Mouse (Mus musculus) MEL (cell line): ENCODE measurements around the gene Mpig6b. TPM values are rescaled to one million over a fixed set of nuclear protein-coding genes. Genes with fewer than 3 reads are reported as not detected.
A peak's percentile ranks its signal among the peaks of the same experiment; 100 is the strongest.

Source experiments
- DNase-seq: peaks from one replicate; pipeline ENCODE4 v3.0.0; 2011; ENCODE audit warnings: low read depth, low spot score
- H3K27ac ChIP-seq: 2 replicates; pipeline ENCODE4 v1.5.1; 2012; ENCODE audit warnings: low read depth, mild to moderate bottlenecking, control low read depth, low read length, moderate library complexity; ENCODE audit not compliant: control insufficient read depth
- H3K27me3 ChIP-seq, 2 experiments: fragments of 150-350 bp in 1 of 2; sonication (generic) in 1 of 2; 2 replicates each; pipeline ENCODE4 v1.6.1; 2012; ENCODE audit warnings: low read length in 2 of 2, mild to moderate bottlenecking in 2 of 2, improper control_type of control experiment in 1 of 2, moderate library complexity in 1 of 2; ENCODE audit not compliant: insufficient read depth in 2 of 2, control insufficient read depth in 1 of 2
- H3K36me3 ChIP-seq, 2 experiments: 2 replicates each; pipeline ENCODE4 v1.6.1; 2012 to 2014; ENCODE audit warnings: low read length in 2 of 2, improper control_type of control experiment in 1 of 2, inconsistent platforms in 1 of 2, mild to moderate bottlenecking in 1 of 2; ENCODE audit not compliant: insufficient read depth in 2 of 2, control insufficient read depth in 1 of 2
- H3K4me1 ChIP-seq, 2 experiments: fragments of 150-350 bp in 1 of 2; sonication (generic) in 1 of 2; 2 replicates each; pipeline ENCODE4 v1.6.1; 2012; ENCODE audit warnings: low read length in 2 of 2, improper control_type of control experiment in 1 of 2, mild to moderate bottlenecking in 1 of 2; ENCODE audit not compliant: insufficient read depth in 2 of 2, control insufficient read depth in 1 of 2
- H3K4me3 ChIP-seq, 2 experiments: fragments of 150-350 bp in 1 of 2; sonication (generic) in 1 of 2; 2 replicates each; pipeline ENCODE4 v1.5.1; 2012; ENCODE audit warnings: low read depth in 2 of 2, low read length in 2 of 2, mild to moderate bottlenecking in 2 of 2, moderate library complexity in 2 of 2, control low read depth in 1 of 2, improper control_type of control experiment in 1 of 2; ENCODE audit not compliant: control insufficient read depth in 1 of 2, insufficient read depth in 1 of 2
- H3K79me2 ChIP-seq: 2 replicates; pipeline ENCODE4 v1.6.1; 2012; ENCODE audit warnings: mild to moderate bottlenecking, low read length, moderate library complexity; ENCODE audit not compliant: control insufficient read depth, poor library complexity, insufficient read depth
- H3K9ac ChIP-seq: 2 replicates; pipeline ENCODE4 v1.6.1; 2012; ENCODE audit warnings: low read depth, mild to moderate bottlenecking, control low read depth, low read length, moderate library complexity; ENCODE audit not compliant: control insufficient read depth, poor library complexity, severe bottlenecking
- H3K9me3 ChIP-seq: fragments of 150-350 bp; sonication (generic); replicated peaks from 2 replicates; pipeline ENCODE4 v1.6.1; 2012; ENCODE audit warnings: mild to moderate bottlenecking, low read length, improper control_type of control experiment, moderate library complexity; ENCODE audit not compliant: insufficient read depth
- BHLHE40 ChIP-seq: IDR thresholded peaks from 2 replicates; pipeline ENCODE4 v1.6.1; 2012; ENCODE audit warnings: low read depth, mild to moderate bottlenecking, inconsistent platforms, low read length, improper control_type of control experiment, borderline replicate concordance
- CHD1 ChIP-seq: IDR thresholded peaks from 2 replicates; pipeline ENCODE4 v1.6.1; 2012; ENCODE audit warnings: low read depth, mild to moderate bottlenecking, inconsistent platforms, low read length, improper control_type of control experiment
- CHD2 ChIP-seq: IDR thresholded peaks from 2 replicates; pipeline ENCODE4 v1.6.1; 2011; ENCODE audit warnings: low read length, improper control_type of control experiment
- E2F4 ChIP-seq: IDR thresholded peaks from 2 replicates; pipeline ENCODE4 v1.6.1; 2011; ENCODE audit warnings: low read depth, low read length, improper control_type of control experiment, borderline replicate concordance
- ELF1 ChIP-seq: IDR thresholded peaks from 2 replicates; pipeline ENCODE4 v1.6.1; 2014; ENCODE audit warnings: low read depth, mild to moderate bottlenecking, inconsistent platforms, low read length, improper control_type of control experiment, moderate library complexity
- ETS1 ChIP-seq: IDR thresholded peaks from 2 replicates; pipeline ENCODE4 v1.6.1; 2012; ENCODE audit warnings: low read depth, mild to moderate bottlenecking, inconsistent platforms, low read length, improper control_type of control experiment, moderate library complexity
- GABPA ChIP-seq: IDR thresholded peaks from 2 replicates; pipeline ENCODE4 v1.6.1; 2012; ENCODE audit warnings: low read depth, mild to moderate bottlenecking, inconsistent platforms, low read length, improper control_type of control experiment, moderate library complexity
- GATA1 ChIP-seq: IDR thresholded peaks from 2 replicates; pipeline ENCODE4 v1.6.1; 2011; ENCODE audit warnings: low read depth, low read length, improper control_type of control experiment
- HCFC1 ChIP-seq: IDR thresholded peaks from 2 replicates; pipeline ENCODE4 v1.6.1; 2012; ENCODE audit warnings: low read depth, mild to moderate bottlenecking, inconsistent platforms, low read length, improper control_type of control experiment, moderate library complexity
- JUND ChIP-seq: IDR thresholded peaks from 2 replicates; pipeline ENCODE4 v1.6.1; 2011; ENCODE audit warnings: low read depth, mild to moderate bottlenecking, improper control_type of control experiment, low read length
- KAT2A ChIP-seq: conservative IDR thresholded peaks from 2 replicates; pipeline ENCODE4 v1.6.1; 2012; ENCODE audit warnings: low read depth, low read length, improper control_type of control experiment, inconsistent platforms
- MAFK ChIP-seq: IDR thresholded peaks from 2 replicates; pipeline ENCODE4 v1.6.1; 2011; ENCODE audit warnings: low read depth, mild to moderate bottlenecking, low read length, improper control_type of control experiment, borderline replicate concordance
- MAX ChIP-seq: IDR thresholded peaks from 2 replicates; pipeline ENCODE4 v1.6.1; 2011; ENCODE audit warnings: low read length, improper control_type of control experiment
- MAZ ChIP-seq: IDR thresholded peaks from 2 replicates; pipeline ENCODE4 v1.6.1; 2012; ENCODE audit warnings: low read depth, mild to moderate bottlenecking, inconsistent platforms, low read length, improper control_type of control experiment
- MEF2A ChIP-seq: IDR thresholded peaks from 2 replicates; pipeline ENCODE4 v1.6.1; 2014; ENCODE audit warnings: low read depth, mild to moderate bottlenecking, inconsistent platforms, low read length, improper control_type of control experiment; ENCODE audit not compliant: poor library complexity, insufficient replicate concordance, severe bottlenecking; ENCODE audit errors: extremely low read depth
- MYB ChIP-seq: IDR thresholded peaks from 2 replicates; pipeline ENCODE4 v1.6.1; 2011; ENCODE audit warnings: mild to moderate bottlenecking, low read depth, low read length, improper control_type of control experiment
- MYC ChIP-seq: IDR thresholded peaks from 2 replicates; pipeline ENCODE4 v1.6.1; 2011; ENCODE audit warnings: low read depth, mild to moderate bottlenecking, low read length, improper control_type of control experiment, moderate library complexity
- NELFE ChIP-seq: IDR thresholded peaks from 2 replicates; pipeline ENCODE4 v1.6.1; 2011; ENCODE audit warnings: low read depth, low read length, improper control_type of control experiment
- NRF1 ChIP-seq: IDR thresholded peaks from 2 replicates; pipeline ENCODE4 v1.6.1; 2014; ENCODE audit warnings: low read depth, mild to moderate bottlenecking, inconsistent platforms, low read length, improper control_type of control experiment, moderate library complexity; ENCODE audit not compliant: poor library complexity, insufficient read depth, severe bottlenecking
- POLR2A ChIP-seq, 2 experiments: IDR thresholded peaks; 2 replicates each; pipeline ENCODE4 v1.6.1; 2011 to 2012; ENCODE audit warnings: low read length in 2 of 2, mild to moderate bottlenecking in 2 of 2, control low read depth in 1 of 2, improper control_type of control experiment in 1 of 2, low read depth in 1 of 2, moderate library complexity in 1 of 2; ENCODE audit not compliant: control insufficient read depth in 1 of 2, insufficient read depth in 1 of 2, poor library complexity in 1 of 2
- POLR2AphosphoS2 ChIP-seq: IDR thresholded peaks from 2 replicates; pipeline ENCODE4 v1.6.1; 2011; ENCODE audit warnings: low read length, improper control_type of control experiment
- POLR2AphosphoS5 ChIP-seq: IDR thresholded peaks from 2 replicates; pipeline ENCODE4 v1.6.1; 2012; ENCODE audit warnings: low read depth, borderline replicate concordance, mild to moderate bottlenecking, inconsistent platforms, low read length, moderate library complexity, mixed read lengths
- RAD21 ChIP-seq: IDR thresholded peaks from 2 replicates; pipeline ENCODE4 v1.6.1; 2011; ENCODE audit warnings: mild to moderate bottlenecking, low read depth, low read length, improper control_type of control experiment
- RCOR1 ChIP-seq: IDR thresholded peaks from 2 replicates; pipeline ENCODE4 v1.6.1; 2012; ENCODE audit warnings: low read depth, mild to moderate bottlenecking, inconsistent platforms, low read length, improper control_type of control experiment
- SIN3A ChIP-seq: IDR thresholded peaks from 2 replicates; pipeline ENCODE4 v1.6.1; 2012; ENCODE audit warnings: low read length, improper control_type of control experiment, inconsistent platforms
- SMC3 ChIP-seq: IDR thresholded peaks from 2 replicates; pipeline ENCODE4 v1.6.1; 2011; ENCODE audit warnings: low read depth, low read length, improper control_type of control experiment
- TBP ChIP-seq: IDR thresholded peaks from 2 replicates; pipeline ENCODE4 v1.8.0; 2011; ENCODE audit warnings: low read depth, low read length, improper control_type of control experiment
- TCF12 ChIP-seq: IDR thresholded peaks from 2 replicates; pipeline ENCODE4 v1.6.1; 2014; ENCODE audit warnings: low read depth, mild to moderate bottlenecking, inconsistent platforms, low read length, improper control_type of control experiment, moderate library complexity
- UBTF ChIP-seq: IDR thresholded peaks from 2 replicates; pipeline ENCODE4 v1.6.1; 2012; ENCODE audit warnings: low read depth, mild to moderate bottlenecking, inconsistent platforms, low read length, improper control_type of control experiment, moderate library complexity, borderline replicate concordance; ENCODE audit not compliant: insufficient read depth
- USF1 ChIP-seq: IDR thresholded peaks from 2 replicates; pipeline ENCODE4 v1.6.1; 2014; ENCODE audit warnings: low read depth, mild to moderate bottlenecking, inconsistent platforms, low read length, improper control_type of control experiment, moderate library complexity
- USF2 ChIP-seq, 2 experiments: IDR thresholded peaks; 2 replicates each; pipeline ENCODE4 v1.6.1; 2011 to 2012; ENCODE audit warnings: improper control_type of control experiment in 2 of 2, low read length in 2 of 2, borderline replicate concordance in 1 of 2, inconsistent platforms in 1 of 2, low read depth in 1 of 2, mild to moderate bottlenecking in 1 of 2; ENCODE audit not compliant: insufficient read depth in 1 of 2
- ZC3H11A ChIP-seq: IDR thresholded peaks from 2 replicates; pipeline ENCODE4 v1.6.1; 2012; ENCODE audit warnings: low read depth, mild to moderate bottlenecking, inconsistent platforms, low read length, improper control_type of control experiment
- ZKSCAN1 ChIP-seq: IDR thresholded peaks from 2 replicates; pipeline ENCODE4 v1.6.1; 2012; ENCODE audit warnings: low read depth, mild to moderate bottlenecking, inconsistent platforms, low read length, improper control_type of control experiment, moderate library complexity
- ZMIZ1 ChIP-seq: IDR thresholded peaks from 2 replicates; pipeline ENCODE4 v1.6.1; 2012; ENCODE audit warnings: low read depth, mild to moderate bottlenecking, inconsistent platforms, low read length, improper control_type of control experiment, moderate library complexity
- ZNF384 ChIP-seq: IDR thresholded peaks from 2 replicates; pipeline ENCODE4 v1.6.1; 2012; ENCODE audit warnings: low read depth, mild to moderate bottlenecking, inconsistent platforms, low read length, improper control_type of control experiment
- polyA plus RNA-seq, 2 experiments: library from polyadenylated mRNA; stranded (reverse) in 1 of 2; unstranded in 1 of 2; fragments of >175 nt in 1 of 2; fragments of >200 nt in 1 of 2; gene quantifications; 2 replicates each; pipeline versions ENCODE4 v1.2.1 to v1.2.4; 2012; ENCODE audit warnings: low replicate concordance in 2 of 2, low read depth in 1 of 2; ENCODE audit not compliant: insufficient read length in 2 of 2, insufficient read depth in 1 of 2, missing spikeins in 1 of 2
- total RNA-seq: library from RNA; depleted of rRNA; stranded (reverse); fragments of 300-350 nt; gene quantifications from 2 replicates; pipeline ENCODE4 v1.2.3, GENCODE M21; 2012

The Mpig6b gene
- total and polyA plus RNA-seq, 3 experiments: not detected

GRCm38 (mm10) chr17:35046681-35047455 is 19.1 kb downstream of the Mpig6b start, which contains the start of gene Msh5:
Gene Msh5, minus strand, starts transcription at chr17:35046745.
- Histone ChIP-seq H3K79me2 (peaks cover 18% of the 10 kb centered on the region), H3K4me1 (peaks cover 7 to 39% of the 10 kb centered on the region in 2 experiments), H3K36me3 (peaks cover 0 to 28% of the 10 kb centered on the region in 2 experiments; a peak in 2 of 4 replicates), H3K9me3 (no peaks in the 10 kb centered on the region), H3K9ac (peak within 1 kb of the TSS; percentile 85), H3K4me3 (peak within 1 kb of the TSS; percentile 47 to 53), H3K27me3 (no peaks in the 10 kb centered on the region), H3K27ac (peak within 1 kb of the TSS; percentile 98)
- peak; percentile 99 for DNase-seq
- TF ChIP-seq UBTF: no peak
- TF ChIP-seq MAX: no peak
- no peak for TF ChIP-seq CHD2
- peak in 1 of 2 experiments; percentile 56; a peak in 1 of 4 replicates for TF ChIP-seq POLR2A (IDR thresholded peaks at IDR 0.05; ENCODE audit: control insufficient read depth in 1 of 2, insufficient read depth in 1 of 2, low read depth in 1 of 2, low read length in 2 of 2, poor library complexity in 1 of 2)
- TF ChIP-seq ELF1: no peak
- peak; percentile 64 for TF ChIP-seq SIN3A
- peak; percentile 35; the same call in 1 of the 2 replicates for TF ChIP-seq ETS1
- TF ChIP-seq MYC: no peak
- TF ChIP-seq USF1: no peak
- TF ChIP-seq ZNF384: no peak; the same call in 1 of the 2 replicates
- TF ChIP-seq GATA1: 0 out of 2 replicates have a peak, but pooled peaks have one; percentile 36
- no peak for TF ChIP-seq RAD21
- TF ChIP-seq CHD1: no peak
- TF ChIP-seq E2F4: peak; percentile 97; the same call in 1 of the 2 replicates
- TF ChIP-seq MEF2A: no peak
- TF ChIP-seq POLR2AphosphoS2: no peak
- no peak for TF ChIP-seq ZC3H11A
- no peak for TF ChIP-seq USF2 (IDR thresholded peaks at IDR 0.05; ENCODE audit: borderline replicate concordance in 1 of 2, insufficient read depth in 1 of 2, low read depth in 1 of 2, low read length in 2 of 2)
- TF ChIP-seq ZKSCAN1: no peak
- no peak for TF ChIP-seq JUND
- no peak for TF ChIP-seq NELFE
- TF ChIP-seq MAFK: no peak
- peak; percentile 66; the same call in 1 of the 2 replicates for TF ChIP-seq TBP
- TF ChIP-seq SMC3: no peak
- TF ChIP-seq NRF1: 0 out of 2 replicates have a peak, but pooled peaks have one; percentile 13
- peak; percentile 24; the same call in 1 of the 2 replicates for TF ChIP-seq TCF12
- no peak for TF ChIP-seq POLR2AphosphoS5
- TF ChIP-seq MYB: no peak
- TF ChIP-seq RCOR1: peak; percentile 33
- no peak for TF ChIP-seq MAZ
- TF ChIP-seq ZMIZ1: 0 out of 2 replicates have a peak, but pooled peaks have one; percentile 24
- no peak for TF ChIP-seq BHLHE40
- TF ChIP-seq HCFC1: peak; percentile 46; the same call in 1 of the 2 replicates
- no peak for TF ChIP-seq KAT2A
- no peak for TF ChIP-seq GABPA
